ENCODE assay signal across 17 mouse cellular contexts in genomic region chr2:135650885-135651284, GRCm38 (mm10). TPM values are rescaled to one million over a fixed set of nuclear protein-coding genes. Genes with fewer than 3 reads are reported as not detected.
A peak's percentile ranks its signal among the peaks of the same experiment; 100 is the strongest.
DNase-seq lines count a peak whose midpoint lies in the region; ATAC-seq and TF ChIP-seq lines count a peak whose summit lies in the region.
"Had no signal": no experiment of that assay in that cellular context is flagged by ENCODE, and none has a peak within 500 bp of the region (broad histone marks: within the 10 kb centered on the region; RNA-seq: fewer than 3 reads in every experiment).

No protein-coding gene starts in this region.

- TF ChIP-seq CTCF in ES-Bruce4 (IDR thresholded peaks at IDR 0.05; ENCODE audit: low read depth, low read length): no peak

- H3K27ac ChIP-seq in ES-Bruce4 (ENCODE audit: insufficient read depth, low read length): peak overlapping the region; percentile 88
- H3K27ac ChIP-seq: embryonic facial prominence, embryonic 10.5 days; heart, embryonic 13.5 days; hindbrain, embryonic 15.5 days had no signal

- H3K4me3 ChIP-seq in ES-Bruce4 (ENCODE audit: low read depth, low read length): no peak overlapping the region
- H3K4me3 ChIP-seq: embryonic facial prominence, embryonic 10.5 days; heart, embryonic 13.5 days; hindbrain, embryonic 15.5 days had no signal

- TF ChIP-seq POLR2A in ES-Bruce4 (IDR thresholded peaks at IDR 0.05; ENCODE audit: insufficient read depth, low read length): no peak

- peaks cover 22% of the 10 kb centered on the region for H3K36me3 ChIP-seq in ES-Bruce4 (ENCODE audit: control insufficient read depth, insufficient read depth, low read length, poor library complexity, severe bottlenecking)
- H3K36me3 ChIP-seq: embryonic facial prominence, embryonic 10.5 days; G1E; heart, embryonic 13.5 days; hindbrain, embryonic 15.5 days had no signal

- no peak overlapping the region for H3K9ac ChIP-seq in ES-Bruce4 (ENCODE audit: low read depth, poor library complexity, severe bottlenecking)
- H3K9ac ChIP-seq: heart, embryonic 13.5 days; hindbrain, embryonic 15.5 days had no signal

- no peaks in the 10 kb centered on the region for H3K27me3 ChIP-seq in ES-Bruce4 (ENCODE audit: control insufficient read depth, insufficient read depth, low read length, poor library complexity, severe bottlenecking)
- H3K27me3 ChIP-seq: heart, embryonic 13.5 days; hindbrain, embryonic 15.5 days had no signal

- DNase-seq in R1 (ENCODE audit: low read depth, low spot score): peak; percentile 77
- DNase-seq in left cerebral cortex, adult 18-20 months (ENCODE audit: low spot score in 2 of 2): no peak
- DNase-seq in layer of hippocampus, adult 9-10 months (ENCODE audit: low spot score): no peak
- DNase-seq in adipocyte (ENCODE audit: low spot score): no peak
- DNase-seq: adrenal gland, postnatal 10 days; cerebellum, adult 11-12 months; cerebellum, postnatal 25 days; heart, postnatal 36 days; kidney, adult 11 months had no signal

- peak; percentile 59 for ATAC-seq in granulocyte monocyte progenitor cell, adult 5-6 weeks (replicated peaks; ENCODE audit: poor library complexity, severe bottlenecking)
- ATAC-seq in megakaryocyte progenitor cell, adult 5-6 weeks (replicated peaks; ENCODE audit: poor library complexity): peak; percentile 67
- ATAC-seq: forebrain, embryonic 14.5 days had no signal

- peaks cover 24% of the 10 kb centered on the region for H3K9me3 ChIP-seq in ES-Bruce4 (replicated peaks; ENCODE audit: control insufficient read depth, insufficient read depth, low read length, poor library complexity, severe bottlenecking)
- H3K9me3 ChIP-seq: embryonic facial prominence, embryonic 10.5 days; heart, embryonic 13.5 days; hindbrain, embryonic 15.5 days had no signal

- TF ChIP-seq EP300 in ES-Bruce4 (IDR thresholded peaks at IDR 0.05; ENCODE audit: insufficient read depth, low read depth, low read length): 0 out of 2 replicates have a peak, but pooled peaks have one; percentile 9

- H3K4me1 ChIP-seq in ES-Bruce4 (ENCODE audit: control insufficient read depth, insufficient read depth, low read length): peaks cover under 1% of the 10 kb centered on the region
- H3K4me1 ChIP-seq: embryonic facial prominence, embryonic 10.5 days; heart, embryonic 13.5 days; hindbrain, embryonic 15.5 days had no signal

RNA-seq across cellular contexts. Expression of gene Plcb4, which starts 7.9 kb away (rescaled TPM):
- 12.9 and 19.3 TPM in 2 replicates for polyA plus RNA-seq in ES-Bruce4 (2011; ENCODE audit: insufficient read depth, insufficient read length, low read depth, missing spikeins)
- total RNA-seq in granulocyte monocyte progenitor cell, adult 5-6 weeks (2014; fragmentation: Nextera tagmentation): 19.9 and 20.8 TPM in 2 replicates
- total RNA-seq in granulocyte monocyte progenitor cell, adult 5-6 weeks (2017): 11.3 and 20.0 TPM in 2 replicates
- total RNA-seq in megakaryocyte progenitor cell, adult 5-6 weeks (2015): 25.0 and 29.9 TPM in 2 replicates
- total RNA-seq in megakaryocyte progenitor cell, adult 5-6 weeks (2017): 17.7 and 24.5 TPM in 2 replicates
- 10 to 100 TPM; 64.6 to 77.5 TPM for total RNA-seq in left cerebral cortex, adult 18-20 months (2021)
- polyA plus RNA-seq: G1E had no signal
